19 mouse cellular contexts compared by ENCODE assay signal in genomic region chr1:61202079-61202478, GRCm38 (mm10).
DNase-seq lines count a peak whose midpoint lies in the region; ATAC-seq lines count a peak whose summit lies in the region.
"Had no signal": no experiment of that assay in that cellular context is flagged by ENCODE, and none has a peak within 500 bp of the region (broad histone marks: within the 10 kb centered on the region; RNA-seq: fewer than 3 reads in every experiment).

No protein-coding gene starts in this region.

- no peaks in the 10 kb centered on the region for H3K4me1 ChIP-seq in hindbrain, embryonic 11.5 days (replicated peaks; ENCODE audit: control insufficient read depth, insufficient read depth, low read length)
- peaks cover 11% of the 10 kb centered on the region; the same call in 1 of the 2 replicates for H3K4me1 ChIP-seq in hindbrain, embryonic 14.5 days (replicated peaks; ENCODE audit: control insufficient read depth, insufficient read depth, low read length)
- H3K4me1 ChIP-seq in hindbrain, embryonic 12.5 days = peaks cover 14% of the 10 kb centered on the region
- H3K4me1 ChIP-seq in forebrain, embryonic 12.5 days = peaks cover 17% of the 10 kb centered on the region

- intact Hi-C loops in left cerebral cortex, postnatal 4 days (cut with DNase I) = no loop called here
- intact Hi-C loops in left cerebral cortex, postnatal 25 days (cut with DNase I) = no loop called here

- peak; percentile 17 for DNase-seq in hindbrain, embryonic 11.5 days (ENCODE audit: low spot score)
- no peak for DNase-seq in hindbrain, embryonic 14.5 days (ENCODE audit: low spot score)
- peak; percentile 48 for DNase-seq in left cerebral cortex, postnatal 4 days
- no peak for DNase-seq in left cerebral cortex, postnatal 25 days (ENCODE audit: low spot score in 2 of 2)
- DNase-seq in embryo, embryonic 10.5 days (ENCODE audit: low spot score) = peak; percentile 20
- DNase-seq: cerebellum, adult 9-11 months; gastrocnemius, postnatal 14 days; heart, adult 18-20 months; heart, postnatal 4 days; liver, postnatal 0 days; right cerebral cortex, postnatal 14 days; spleen, adult 18-20 months; thymus, postnatal 25 days had no signal

- H3K4me2 ChIP-seq in hindbrain, embryonic 11.5 days (replicated peaks; ENCODE audit: low read depth, low read length) = no peak overlapping the region
- no peak overlapping the region for H3K4me2 ChIP-seq in hindbrain, embryonic 14.5 days (replicated peaks)
- H3K4me2 ChIP-seq in hindbrain, embryonic 12.5 days (replicated peaks) = no peak overlapping the region
- H3K4me2 ChIP-seq in forebrain, embryonic 12.5 days = no peak overlapping the region
- H3K4me2 ChIP-seq: embryonic facial prominence, embryonic 12.5 days; forebrain, embryonic 15.5 days; midbrain, embryonic 11.5 days had no signal

- H3K4me3 ChIP-seq in hindbrain, embryonic 11.5 days (ENCODE audit: low read depth, low read length) = no peak overlapping the region
- no peak overlapping the region for H3K4me3 ChIP-seq in hindbrain, embryonic 14.5 days (replicated peaks; ENCODE audit: low read length)
- no peak overlapping the region for H3K4me3 ChIP-seq in hindbrain, embryonic 12.5 days
- H3K4me3 ChIP-seq in forebrain, embryonic 12.5 days (replicated peaks) = no peak overlapping the region
- H3K4me3 ChIP-seq: embryonic facial prominence, embryonic 12.5 days; forebrain, embryonic 15.5 days had no signal

- peak overlapping the region; percentile 66; the same call in 1 of the 2 replicates for H3K27ac ChIP-seq in hindbrain, embryonic 11.5 days (ENCODE audit: low read depth, low read length)
- no peak overlapping the region for H3K27ac ChIP-seq in hindbrain, embryonic 14.5 days
- peak overlapping the region; percentile 25; the same call in 1 of the 2 replicates for H3K27ac ChIP-seq in hindbrain, embryonic 12.5 days
- no peak overlapping the region for H3K27ac ChIP-seq in forebrain, embryonic 12.5 days
- H3K27ac ChIP-seq: embryonic facial prominence, embryonic 12.5 days; forebrain, embryonic 15.5 days had no signal

- H3K36me3 ChIP-seq in hindbrain, embryonic 11.5 days (ENCODE audit: control insufficient read depth, insufficient read depth, low read length) = no peaks in the 10 kb centered on the region
- H3K36me3 ChIP-seq in hindbrain, embryonic 14.5 days (replicated peaks; ENCODE audit: control insufficient read depth, insufficient read depth) = no peaks in the 10 kb centered on the region
- H3K36me3 ChIP-seq in hindbrain, embryonic 12.5 days = no peaks in the 10 kb centered on the region
- H3K36me3 ChIP-seq in forebrain, embryonic 12.5 days (replicated peaks) = no peaks in the 10 kb centered on the region
- H3K36me3 ChIP-seq: embryonic facial prominence, embryonic 12.5 days; forebrain, embryonic 15.5 days had no signal

- 64% methylated on average over 3 of the region's 3 CpGs for WGBS in hindbrain, embryonic 11.5 days
- 53% methylated on average over 3 of the region's 3 CpGs for WGBS in hindbrain, embryonic 14.5 days
- WGBS in hindbrain, embryonic 12.5 days = 60% methylated on average over 3 of the region's 3 CpGs
- 74% methylated on average over 3 of the region's 3 CpGs for WGBS in forebrain, embryonic 12.5 days

- H3K9me3 ChIP-seq in hindbrain, embryonic 11.5 days (ENCODE audit: control insufficient read depth, low read length) = no peaks in the 10 kb centered on the region
- H3K9me3 ChIP-seq in hindbrain, embryonic 14.5 days (ENCODE audit: control insufficient read depth, low read length) = no peaks in the 10 kb centered on the region
- H3K9me3 ChIP-seq in hindbrain, embryonic 12.5 days (replicated peaks) = no peaks in the 10 kb centered on the region
- H3K9me3 ChIP-seq in forebrain, embryonic 12.5 days = no peaks in the 10 kb centered on the region
- H3K9me3 ChIP-seq: embryonic facial prominence, embryonic 12.5 days; forebrain, embryonic 15.5 days had no signal

- ATAC-seq in hindbrain, embryonic 11.5 days (ENCODE audit: low FRiP score) = 0 out of 2 replicates have a peak, but pooled peaks have one; percentile 45
- ATAC-seq in hindbrain, embryonic 14.5 days (ENCODE audit: low FRiP score) = no peak
- ATAC-seq in hindbrain, embryonic 12.5 days (ENCODE audit: low FRiP score) = no peak
- no peak for ATAC-seq in forebrain, embryonic 12.5 days (ENCODE audit: low FRiP score)
- ATAC-seq: forebrain, embryonic 15.5 days; intestine, embryonic 16.5 days; liver, postnatal 0 days had no signal

- no peaks in the 10 kb centered on the region for H3K27me3 ChIP-seq in hindbrain, embryonic 11.5 days (ENCODE audit: control insufficient read depth, insufficient read depth, low read length)
- no peaks in the 10 kb centered on the region for H3K27me3 ChIP-seq in hindbrain, embryonic 14.5 days (ENCODE audit: control insufficient read depth, insufficient read depth, low read length)
- no peaks in the 10 kb centered on the region for H3K27me3 ChIP-seq in hindbrain, embryonic 12.5 days
- no peaks in the 10 kb centered on the region for H3K27me3 ChIP-seq in forebrain, embryonic 12.5 days
- H3K27me3 ChIP-seq: embryonic facial prominence, embryonic 12.5 days; forebrain, embryonic 15.5 days had no signal

- no peak overlapping the region for H3K9ac ChIP-seq in hindbrain, embryonic 11.5 days (ENCODE audit: low read depth, low read length)
- no peak overlapping the region for H3K9ac ChIP-seq in hindbrain, embryonic 14.5 days
- H3K9ac ChIP-seq in hindbrain, embryonic 12.5 days = no peak overlapping the region
- H3K9ac ChIP-seq in forebrain, embryonic 12.5 days = no peak overlapping the region
- H3K9ac ChIP-seq: embryonic facial prominence, embryonic 12.5 days; forebrain, embryonic 15.5 days; liver, postnatal 0 days had no signal

Comparison
In these comparisons a context has a peak if more than half of its experiments do, and no peak if none do; other contexts are left out.
1. DNase-seq: peak in hindbrain, embryonic 11.5 days (single experiment), left cerebral cortex, postnatal 4 days (single experiment) and embryo, embryonic 10.5 days (single experiment); none in hindbrain, embryonic 14.5 days (single experiment) and left cerebral cortex, postnatal 25 days (0 of 2).
2. H3K27ac ChIP-seq: peak in hindbrain, embryonic 11.5 days (single experiment) and hindbrain, embryonic 12.5 days (single experiment); none in hindbrain, embryonic 14.5 days (single experiment) and forebrain, embryonic 12.5 days (single experiment).